Comparison of ENCODE assay signal across 8 mouse cellular contexts in the genomic region with DNA sequence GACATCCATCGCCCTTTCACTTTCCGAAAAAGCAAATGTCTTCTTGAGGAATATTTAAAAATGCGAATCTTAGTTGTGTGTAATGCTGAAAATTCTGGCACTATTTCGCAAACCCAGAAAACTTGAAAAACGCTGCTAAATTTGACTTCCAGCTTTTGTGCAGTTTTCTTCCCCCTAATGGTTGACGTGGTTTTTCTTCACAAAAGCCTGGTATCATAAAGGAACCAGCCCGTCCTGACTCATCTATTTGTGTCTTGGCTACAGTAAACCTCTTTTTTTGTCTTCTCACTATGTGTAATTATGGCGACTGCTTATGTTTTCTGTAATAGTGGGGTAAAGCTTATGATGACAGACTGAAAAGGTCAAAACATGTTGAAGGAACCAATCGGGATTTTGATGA. TPM values are rescaled to one million over a fixed set of nuclear protein-coding genes. Genes with fewer than 3 reads are reported as not detected.
DNase-seq lines count a peak whose midpoint lies in the region; ATAC-seq and TF ChIP-seq lines count a peak whose summit lies in the region.

No protein-coding gene starts in this region.

- DNase-seq in lung, postnatal 14 days = no peak
- peak; percentile 13 for DNase-seq in limb, embryonic 14.5 days (ENCODE audit: low spot score)
- DNase-seq in splenic B cell, adult 2 months (ENCODE audit: low read depth, low spot score) = peak; percentile 46
- no peak for DNase-seq in spleen, postnatal 4 days (ENCODE audit: low spot score in 2 of 2)
- no peak for DNase-seq in cerebellum, adult 9-10 months
- no peak for DNase-seq in gastrocnemius, postnatal 4 days (ENCODE audit: low spot score in 2 of 2)

- peaks cover 9% of the 10 kb centered on the region; the same call in 1 of the 2 replicates for H3K4me1 ChIP-seq in lung, embryonic 16.5 days (replicated peaks; ENCODE audit: control insufficient read depth, insufficient read depth, low read length)
- peaks cover 22% of the 10 kb centered on the region for H3K4me1 ChIP-seq in embryonic facial prominence, embryonic 15.5 days
- H3K4me1 ChIP-seq in limb, embryonic 14.5 days (ENCODE audit: control insufficient read depth, insufficient read depth, low read length) = peaks cover 22% of the 10 kb centered on the region

- 10% methylated on average over 9 of the region's 9 CpGs for WGBS in lung, embryonic 16.5 days
- WGBS in embryonic facial prominence, embryonic 15.5 days = 10% methylated on average over 9 of the region's 9 CpGs
- WGBS in limb, embryonic 14.5 days = 17% methylated on average over 9 of the region's 9 CpGs

- peak overlapping the region; percentile 82 for H3K4me3 ChIP-seq in lung, embryonic 16.5 days (ENCODE audit: low read length)
- H3K4me3 ChIP-seq in embryonic facial prominence, embryonic 15.5 days (replicated peaks) = peak overlapping the region; percentile 58
- H3K4me3 ChIP-seq in limb, embryonic 14.5 days (replicated peaks; ENCODE audit: low read length) = peak overlapping the region; percentile 84

- no peaks in the 10 kb centered on the region for H3K9me3 ChIP-seq in lung, embryonic 16.5 days (ENCODE audit: control insufficient read depth, low read length)
- H3K9me3 ChIP-seq in embryonic facial prominence, embryonic 15.5 days (replicated peaks) = no peaks in the 10 kb centered on the region
- H3K9me3 ChIP-seq in limb, embryonic 14.5 days (ENCODE audit: control insufficient read depth, low read length) = no peaks in the 10 kb centered on the region

- no peaks in the 10 kb centered on the region for H3K27me3 ChIP-seq in lung, embryonic 16.5 days (ENCODE audit: control insufficient read depth, insufficient read depth, low read depth, low read length)
- H3K27me3 ChIP-seq in embryonic facial prominence, embryonic 15.5 days = no peaks in the 10 kb centered on the region
- H3K27me3 ChIP-seq in limb, embryonic 14.5 days (ENCODE audit: control insufficient read depth, insufficient read depth, low read length) = no peaks in the 10 kb centered on the region
- H3K27me3 ChIP-seq in splenic B cell, adult 2 months (ENCODE audit: control insufficient read depth, insufficient read depth, low read length, poor library complexity, severe bottlenecking) = no peaks in the 10 kb centered on the region

- H3K27ac ChIP-seq in lung, embryonic 16.5 days (ENCODE audit: low read length) = peak overlapping the region; percentile 100
- peak overlapping the region; percentile 100 for H3K27ac ChIP-seq in embryonic facial prominence, embryonic 15.5 days (replicated peaks)
- H3K27ac ChIP-seq in limb, embryonic 14.5 days (replicated peaks; ENCODE audit: low read depth, low read length) = peak overlapping the region; percentile 100

- TF ChIP-seq POLR2A in limb, embryonic 14.5 days (IDR thresholded peaks at IDR 0.05; ENCODE audit: borderline replicate concordance, extremely low read depth, insufficient read depth, insufficient read length) = no peak

- no peaks in the 10 kb centered on the region for H3K36me3 ChIP-seq in lung, embryonic 16.5 days (ENCODE audit: control insufficient read depth, insufficient read depth, low read length)
- no peaks in the 10 kb centered on the region for H3K36me3 ChIP-seq in embryonic facial prominence, embryonic 15.5 days
- H3K36me3 ChIP-seq in limb, embryonic 14.5 days (ENCODE audit: control insufficient read depth, insufficient read depth, low read length) = no peaks in the 10 kb centered on the region
- H3K36me3 ChIP-seq in splenic B cell, adult 2 months (ENCODE audit: control insufficient read depth, insufficient read depth, low read length, poor library complexity, severe bottlenecking) = no peaks in the 10 kb centered on the region

- ATAC-seq in lung, embryonic 16.5 days (ENCODE audit: low read depth) = no peak
- no peak for ATAC-seq in embryonic facial prominence, embryonic 15.5 days (ENCODE audit: insufficient number of reproducible peaks, low FRiP score, low TSS enrichment, low read depth)
- no peak for ATAC-seq in limb, embryonic 14.5 days (ENCODE audit: low FRiP score, low read depth)

- H3K9ac ChIP-seq in lung, embryonic 16.5 days (ENCODE audit: low read length) = peak overlapping the region; percentile 99
- H3K9ac ChIP-seq in embryonic facial prominence, embryonic 15.5 days = peak overlapping the region; percentile 77
- H3K9ac ChIP-seq in limb, embryonic 14.5 days (ENCODE audit: low read depth, low read length, severe bottlenecking) = peak overlapping the region; percentile 99; the same call in 1 of the 2 replicates

- peak overlapping the region; percentile 99 for H3K4me2 ChIP-seq in lung, embryonic 16.5 days (ENCODE audit: low read depth, low read length)
- H3K4me2 ChIP-seq in embryonic facial prominence, embryonic 15.5 days (replicated peaks) = peak overlapping the region; percentile 84
- peak overlapping the region; percentile 99 for H3K4me2 ChIP-seq in limb, embryonic 14.5 days (replicated peaks; ENCODE audit: low read depth, low read length, severe bottlenecking)

RNA-seq across cellular contexts. Expression of gene Spen, which starts 8.9 kb away (rescaled TPM):
- 6.9 and 7.4 TPM in 2 replicates for polyA plus RNA-seq in lung, embryonic 16.5 days (2015; fragmentation: Nextera tagmentation; extraction: Ambion mirVana)
- polyA plus RNA-seq in embryonic facial prominence, embryonic 15.5 days (2015; fragmentation: Nextera tagmentation; extraction: Ambion mirVana) = 10.8 and 10.9 TPM in 2 replicates
- 15.9 and 16.2 TPM in 2 replicates for polyA plus RNA-seq in limb, embryonic 14.5 days (2012; rRNA removed)
- polyA plus RNA-seq in limb, embryonic 14.5 days (2014; fragmentation: Nextera tagmentation; extraction: Ambion mirVana) = 12.2 and 13.1 TPM in 2 replicates
- 10 to 100 TPM; 32.7 to 32.9 TPM for total RNA-seq in gastrocnemius, postnatal 4 days (2021)

RNA-seq across cellular contexts. Expression of gene Fblim1, which starts 58.6 kb away (rescaled TPM):
- 71.4 and 76.1 TPM in 2 replicates for polyA plus RNA-seq in lung, embryonic 16.5 days (2015; fragmentation: Nextera tagmentation; extraction: Ambion mirVana)
- 30.8 and 32.3 TPM in 2 replicates for polyA plus RNA-seq in embryonic facial prominence, embryonic 15.5 days (2015; fragmentation: Nextera tagmentation; extraction: Ambion mirVana)
- polyA plus RNA-seq in limb, embryonic 14.5 days (2012; rRNA removed) = 52.2 and 59.7 TPM in 2 replicates
- polyA plus RNA-seq in limb, embryonic 14.5 days (2014; fragmentation: Nextera tagmentation; extraction: Ambion mirVana) = 33.7 and 43.2 TPM in 2 replicates
- 10 to 100 TPM in 1 of 2 experiments, 1 to 10 TPM in 1; 7.4 to 10.6 TPM for total RNA-seq in gastrocnemius, postnatal 4 days (2021)

Comparison
In these comparisons a context has a peak if more than half of its experiments do, and no peak if none do; other contexts are left out.
1. DNase-seq: peak in limb, embryonic 14.5 days (single experiment) and splenic B cell, adult 2 months (single experiment); none in lung, postnatal 14 days (single experiment), spleen, postnatal 4 days (0 of 2), cerebellum, adult 9-10 months (single experiment) and gastrocnemius, postnatal 4 days (0 of 2).
2. Peak in every context shown above with its lines, with median percentiles within 50 percentile points of each other: H3K27ac ChIP-seq, H3K4me2 ChIP-seq, H3K4me3 ChIP-seq and H3K9ac ChIP-seq.